Mouse (Mus musculus) urinary bladder, adult 2 months (tissue): ENCODE results near the gene Sos2. TPM values are rescaled to one million over a fixed set of nuclear protein-coding genes. Genes with fewer than 3 reads are reported as not detected.
"Not testable (repeated sequence)": the region's sequence is repeated elsewhere in the genome, so short reads cannot be mapped to it uniquely, and the experiment has no call there.

Experiments
- DNase-seq: peaks from one replicate; pipeline ENCODE4 v3.0.0; 2022; ENCODE audit warnings: low spot score
- polyA plus RNA-seq: library from polyadenylated mRNA; depleted of rRNA; stranded (reverse); fragments of >200 nt; gene quantifications from 2 replicates; pipeline ENCODE4 v1.2.3, GENCODE M21; 2012; rRNA removed

The Sos2 gene
- polyA plus RNA-seq, 1 experiment = 27.8 TPM

GRCm38 (mm10) chr12:69569926-69570325, 111.7 kb downstream of the Sos2 start:
- DNase-seq = no peak

GRCm38 (mm10) chr12:69568266-69568665, 113.4 kb downstream of the Sos2 start:
- DNase-seq = no peak

DNA sequence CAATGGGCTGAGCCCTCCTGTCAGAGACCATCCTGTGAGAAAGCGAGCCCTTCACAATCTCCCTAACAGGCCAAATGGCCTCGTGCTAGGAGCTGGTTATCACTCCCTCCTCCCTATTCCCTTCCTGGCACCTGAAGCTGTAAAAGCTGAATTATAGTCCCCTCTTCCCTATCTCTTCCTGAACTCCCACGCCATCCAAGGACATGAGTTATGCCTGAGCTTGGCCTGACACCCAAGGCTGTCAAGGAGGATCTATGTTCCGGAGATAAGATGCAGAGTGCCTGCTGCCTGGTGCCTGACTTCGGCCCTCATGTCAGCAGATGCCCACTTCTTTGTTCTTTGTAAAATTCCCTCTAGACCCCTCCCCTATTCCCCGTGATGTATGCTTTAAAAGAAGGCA, 120.6 kb downstream of the Sos2 start:
- DNase-seq = not testable (repeated sequence)

DNA sequence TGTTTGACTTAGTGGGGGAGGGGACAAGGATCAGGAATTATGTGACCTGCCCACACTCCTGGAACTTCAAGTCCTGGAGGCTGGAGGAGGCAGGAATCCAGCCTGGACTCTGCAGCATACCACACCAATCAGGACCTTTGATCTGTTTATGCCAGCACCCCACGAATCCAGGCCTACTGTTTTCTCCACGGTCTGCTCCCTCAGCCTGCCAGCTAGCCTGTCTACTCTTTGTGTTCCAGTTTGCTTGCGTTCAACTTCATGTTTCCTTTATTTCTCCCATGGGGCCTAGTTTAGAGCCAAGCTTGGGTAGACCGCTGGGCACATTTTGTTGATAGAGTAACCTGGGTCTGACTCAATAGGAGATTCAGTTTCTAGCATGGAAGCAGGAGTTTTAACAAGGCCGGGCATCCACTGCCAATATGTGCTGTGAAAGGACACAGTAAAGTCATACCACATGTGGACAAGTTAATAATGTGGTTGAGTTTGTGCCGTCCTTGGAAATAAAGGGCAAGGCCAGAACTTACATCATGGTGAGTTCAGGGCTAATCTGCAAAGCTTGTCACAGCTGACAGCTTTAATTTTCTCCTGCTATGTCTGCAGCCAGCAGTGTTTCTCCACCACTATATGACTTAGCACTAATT, 125.3 kb downstream of the Sos2 start:
- no peak for DNase-seq

DNA sequence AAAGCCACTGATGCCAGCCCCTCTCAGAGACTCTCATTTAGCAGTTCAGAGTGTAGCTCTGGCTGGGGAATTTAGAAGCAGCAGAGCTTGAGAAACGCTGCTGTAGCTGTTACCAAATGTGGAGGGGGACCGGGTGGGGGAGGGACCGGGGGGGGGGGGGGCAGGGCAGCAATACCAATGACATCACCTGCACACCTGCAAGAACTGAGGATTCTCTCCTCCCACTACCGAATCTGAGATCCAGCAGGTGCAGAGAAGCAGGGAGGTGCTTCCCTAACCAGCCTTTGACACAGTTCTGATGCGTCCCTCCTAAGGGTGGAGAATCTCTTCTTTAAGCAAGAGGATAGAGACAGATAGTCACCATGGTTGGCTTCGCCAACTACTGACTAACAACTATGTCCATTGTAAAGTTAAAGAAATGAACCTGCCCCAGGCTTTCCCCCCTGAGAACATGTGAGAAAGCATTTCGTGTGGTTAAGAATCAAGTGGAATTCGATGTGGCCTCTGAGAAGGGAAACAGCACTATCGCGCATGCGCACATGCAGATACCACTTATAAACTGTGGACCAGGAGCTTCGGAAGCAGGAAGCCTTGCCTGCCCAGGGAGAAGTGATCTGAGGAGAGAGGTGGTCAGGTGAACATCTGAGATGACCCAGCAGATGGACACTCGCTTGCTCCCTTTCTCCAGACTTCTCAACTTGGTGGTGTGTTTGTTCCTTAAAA, 136.0 kb downstream of the Sos2 start:
- DNase-seq = no peak

DNA sequence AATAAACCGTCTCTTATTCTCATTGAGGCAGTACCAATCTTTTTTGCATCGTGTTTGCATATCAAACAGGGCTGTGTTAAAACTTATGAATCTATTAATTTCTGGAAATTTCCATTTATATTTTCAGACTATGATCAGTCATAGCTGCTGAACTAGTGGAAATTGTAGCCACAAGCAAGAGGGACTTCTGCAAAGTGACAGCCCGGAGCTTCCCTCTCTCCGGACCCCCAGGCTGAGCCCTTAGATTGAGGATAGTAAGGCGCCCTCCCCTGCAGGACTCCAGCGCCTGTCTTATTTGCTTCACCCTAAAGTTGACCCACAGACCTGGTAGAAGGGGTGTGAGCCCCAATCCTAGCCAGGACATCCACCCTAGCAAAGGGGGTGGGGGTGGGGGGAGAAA, 136.7 kb downstream of the Sos2 start:
- no peak for DNase-seq

DNA sequence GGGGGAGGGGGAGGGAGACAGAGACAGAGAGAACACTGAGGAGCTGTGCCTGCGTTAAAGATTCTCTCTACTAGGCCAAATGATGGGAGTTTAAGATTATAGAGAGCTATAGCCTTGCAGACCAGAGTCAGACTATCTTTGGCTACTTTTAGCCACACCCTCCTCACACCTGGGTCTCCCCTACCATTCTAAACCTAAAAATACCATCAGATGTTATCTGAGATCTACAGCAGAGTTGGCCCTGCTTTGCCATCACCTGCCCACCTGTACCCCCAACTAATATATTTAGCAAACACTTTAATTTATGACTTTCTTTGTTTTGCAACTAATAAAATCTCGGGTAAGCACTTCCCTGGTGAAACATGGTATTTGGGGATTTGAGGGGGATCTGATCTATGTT, 137.1 kb downstream of the Sos2 start:
- no peak for DNase-seq

GRCm38 (mm10) chr12:69542376-69542775, 139.3 kb downstream of the Sos2 start:
- no peak for DNase-seq

- DNase-seq = no peak
These were observed 140.0 kb downstream of the Sos2 start for GRCm38 (mm10) chr12:69541663-69542062.

DNA sequence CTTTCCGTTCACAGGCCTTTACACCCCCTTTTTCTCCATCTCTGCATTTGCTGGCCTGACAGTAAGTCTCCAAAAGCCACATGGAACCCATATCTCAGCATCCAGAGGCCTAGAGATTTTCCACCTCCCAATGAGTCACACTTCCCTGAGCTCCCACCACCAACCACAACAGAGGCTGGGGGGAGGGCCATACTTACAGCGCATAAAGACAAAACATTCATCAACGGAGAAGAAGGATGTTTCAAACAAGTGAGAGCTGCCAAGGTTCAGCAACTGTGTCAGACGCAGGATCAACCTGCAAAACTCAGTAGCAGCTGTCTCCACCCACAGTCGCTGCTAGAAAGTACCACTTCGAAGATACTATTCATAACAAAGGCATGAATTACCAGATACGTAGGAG, 142.3 kb downstream of the Sos2 start:
- no peak for DNase-seq

DNA sequence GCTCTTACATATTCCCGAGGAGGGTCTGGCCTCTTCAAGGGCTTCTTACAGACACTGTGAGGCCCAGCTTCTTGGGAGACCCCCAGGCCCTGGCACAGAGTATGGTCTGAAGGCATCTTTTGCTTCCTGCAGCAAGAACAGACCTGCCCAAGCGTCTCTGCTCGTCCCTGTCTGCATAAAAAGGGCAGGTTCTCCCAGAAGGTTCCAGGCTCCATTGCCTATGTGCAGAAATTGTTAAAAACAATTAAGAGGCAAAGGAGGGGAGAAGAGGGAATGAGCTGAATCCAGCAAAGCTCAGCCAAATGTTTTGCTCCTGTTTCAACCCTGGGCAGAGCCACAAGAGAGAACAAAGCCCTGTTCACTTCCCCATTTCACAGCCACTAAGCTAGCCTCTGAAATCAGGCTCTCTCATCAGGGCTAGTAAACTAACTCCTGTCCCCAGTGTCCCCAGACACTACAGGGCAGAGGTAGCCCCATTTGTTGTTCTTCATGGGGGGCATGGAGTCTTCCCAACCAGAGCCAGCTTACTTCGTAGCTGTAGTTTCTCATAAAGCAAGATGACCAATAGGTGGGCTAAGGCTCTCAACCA, 143.2 kb downstream of the Sos2 start:
- DNase-seq = no peak

- DNase-seq = peak; percentile 48
These were observed 143.8 kb downstream of the Sos2 start for GRCm38 (mm10) chr12:69537675-69538361.

GRCm38 (mm10) chr12:69537243-69537674, 144.4 kb downstream of the Sos2 start:
- peak; percentile 42 for DNase-seq

- DNase-seq = no peak
These were observed 144.9 kb downstream of the Sos2 start for GRCm38 (mm10) chr12:69536616-69537242.

Other genes starting within 250 kb of the Sos2 start
- 9.4 and 9.8 TPM in 2 replicates for gene Vcpkmt, start 98.8 kb downstream of the Sos2 start, polyA plus RNA-seq
- gene L2hgdh, start 43.0 kb upstream of the Sos2 start, polyA plus RNA-seq = 9.6 and 11.9 TPM in 2 replicates
- gene Atp5s, start 43.1 kb upstream of the Sos2 start, polyA plus RNA-seq = 20.0 and 30.4 TPM in 2 replicates
- 5.4 and 11.1 TPM in 2 replicates for gene Cdkl1, start 109.4 kb upstream of the Sos2 start, polyA plus RNA-seq
- gene Atl1, start 210.8 kb upstream of the Sos2 start, polyA plus RNA-seq = 6.8 and 9.1 TPM in 2 replicates
- gene Map4k5, start 211.3 kb upstream of the Sos2 start, polyA plus RNA-seq = 23.3 and 29.0 TPM in 2 replicates